Mouse (Mus musculus): ENCODE data around the gene Khsrp.

Gene Khsrp

DNA sequence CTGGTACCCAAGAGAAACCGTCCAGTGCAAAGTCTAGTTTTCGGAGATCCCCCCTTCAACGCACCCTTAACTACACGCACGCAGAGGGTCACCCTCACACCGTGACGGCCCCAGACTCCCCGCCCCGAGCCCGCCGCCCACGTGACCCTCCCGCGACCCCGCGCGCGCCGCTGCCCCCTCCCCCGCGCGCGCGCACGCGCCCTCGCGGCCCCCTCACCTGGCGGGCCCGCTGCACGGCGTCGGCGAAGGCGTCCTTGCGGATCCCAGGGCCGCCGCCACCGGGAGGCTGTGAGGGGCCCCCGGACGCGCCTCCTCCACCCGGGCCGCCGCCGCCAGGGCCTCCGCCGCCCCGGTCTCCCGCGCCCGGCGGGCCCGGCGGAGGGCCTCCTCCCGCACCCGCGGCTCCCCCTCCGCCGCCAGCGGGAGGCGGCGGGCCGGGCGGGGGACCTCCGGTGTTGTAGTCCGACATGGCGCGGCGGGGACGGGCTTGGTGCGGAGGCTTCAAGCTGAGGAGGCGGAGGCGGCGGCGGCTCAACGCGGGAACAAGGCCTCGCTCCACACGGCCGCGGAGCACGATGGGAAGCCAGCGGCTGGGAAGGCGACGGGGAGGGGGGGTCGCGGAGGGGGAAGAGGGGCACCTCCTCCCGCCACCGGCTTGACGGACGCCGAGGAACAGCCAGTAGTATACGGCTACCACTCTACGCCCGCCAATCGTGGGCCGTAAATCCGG is at the start of gene Khsrp:
Gene Khsrp, minus strand, starts transcription at position 592 of the 730 bp plus-strand sequence.
- DNase-seq = peak; percentile 21 to 65

DNA sequence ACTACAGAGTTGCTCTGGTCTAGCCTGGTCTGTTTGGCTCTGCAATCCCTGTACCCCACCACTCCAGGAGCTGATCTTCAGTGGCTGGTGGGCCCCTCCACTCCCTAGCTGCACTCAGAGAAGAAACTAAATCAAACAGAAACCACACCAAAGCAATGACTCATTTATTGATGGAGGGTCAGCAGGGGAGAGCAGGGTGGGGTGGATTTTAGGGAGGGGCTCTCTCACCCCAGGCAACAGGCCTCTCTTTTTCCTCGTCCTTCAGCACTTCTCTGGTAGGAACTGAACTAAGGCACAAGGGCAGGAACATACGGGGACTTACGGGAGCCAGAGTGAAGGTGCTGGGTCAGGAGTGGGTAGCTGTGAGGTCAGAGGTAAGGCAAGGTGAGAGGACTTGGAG is 48.6 kb upstream of the Khsrp start:
- no peak for DNase-seq

DNA sequence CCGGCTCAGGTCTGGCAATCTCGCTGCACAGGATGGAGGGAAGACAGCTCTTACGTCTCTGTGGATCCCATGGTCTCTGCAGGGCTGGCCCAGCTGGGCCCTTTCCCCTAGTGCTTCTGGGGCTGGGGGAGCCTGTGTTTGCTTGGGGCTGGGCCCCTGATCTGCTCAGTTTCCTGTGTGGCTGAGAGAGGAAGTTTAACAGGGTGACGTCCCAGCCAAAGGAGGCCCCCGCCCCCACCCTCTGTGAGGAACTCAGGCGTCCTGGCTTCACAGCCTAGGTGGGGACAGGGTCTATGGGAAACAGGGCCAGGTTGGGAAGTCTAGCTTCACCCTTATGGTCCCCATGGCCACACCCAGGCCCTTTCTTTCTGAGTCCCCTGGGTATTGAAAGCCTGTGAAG is 47.0 kb upstream of the Khsrp start, which contains the start of gene Dennd1c:
Gene Dennd1c, minus strand, starts transcription at position 179 of the 400 bp plus-strand sequence.
- DNase-seq = no peak

DNA sequence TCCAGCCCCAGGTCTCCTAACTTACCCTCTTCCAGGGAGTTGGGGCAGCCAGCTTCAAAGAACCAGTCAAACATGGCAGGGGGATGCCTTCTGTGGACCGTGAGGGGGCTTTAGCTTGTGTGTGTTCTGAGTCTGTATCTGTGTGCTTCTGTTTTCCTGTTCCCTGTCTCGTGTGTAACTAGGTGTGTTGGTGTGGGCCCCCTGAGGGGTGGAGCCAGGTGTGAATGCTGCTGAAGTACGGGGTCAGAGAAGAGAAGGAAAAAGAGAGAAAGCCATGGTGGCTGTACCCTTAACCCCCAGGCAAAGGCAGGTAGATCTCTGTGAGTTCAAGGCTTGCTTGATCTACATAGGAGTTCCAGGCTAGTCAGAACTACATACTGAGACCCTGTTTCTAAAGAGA is 45.6 kb upstream of the Khsrp start:
- no peak for DNase-seq

DNA sequence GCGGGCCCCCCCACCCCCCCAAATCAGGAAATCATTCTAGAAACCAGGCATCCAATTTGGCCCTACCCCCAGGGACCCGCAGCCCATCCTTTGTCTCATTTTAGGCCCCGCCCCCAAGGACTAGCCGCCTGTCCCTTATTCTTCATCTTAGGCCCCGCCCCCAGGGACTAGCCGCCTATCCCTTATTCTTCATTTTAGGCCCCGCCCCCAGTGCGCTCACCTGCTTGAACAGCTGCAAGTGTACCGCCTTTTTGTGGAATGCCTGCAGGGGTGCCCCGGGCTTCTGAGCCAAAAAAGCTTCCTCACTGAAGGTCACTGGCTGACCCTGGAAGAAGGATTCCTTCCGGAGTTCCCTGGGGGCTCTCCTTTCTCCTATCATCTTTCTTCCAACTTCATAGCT is 39.4 kb upstream of the Khsrp start:
- peak; percentile 68 to 78 for DNase-seq

DNA sequence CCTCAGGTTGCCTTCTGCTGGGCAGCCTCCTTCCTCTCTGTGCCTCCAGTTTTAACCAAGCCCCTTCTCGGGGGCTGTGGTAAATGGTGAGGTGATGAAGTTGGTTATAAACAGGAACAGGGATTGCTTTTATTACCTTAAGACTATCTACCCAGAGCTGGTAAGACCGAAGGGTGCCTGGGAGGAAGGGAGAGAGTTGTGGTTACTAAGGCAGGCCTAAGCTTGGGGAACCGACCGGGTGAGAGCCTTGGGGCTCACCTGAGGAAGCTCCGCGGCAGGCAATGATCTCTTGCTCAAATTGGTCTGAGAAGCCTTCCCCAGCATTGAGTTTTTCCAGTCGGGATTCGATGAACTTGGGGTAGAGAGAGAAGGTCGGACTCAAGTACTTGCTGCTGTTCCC is 39.0 kb upstream of the Khsrp start:
- no peak for DNase-seq

DNA sequence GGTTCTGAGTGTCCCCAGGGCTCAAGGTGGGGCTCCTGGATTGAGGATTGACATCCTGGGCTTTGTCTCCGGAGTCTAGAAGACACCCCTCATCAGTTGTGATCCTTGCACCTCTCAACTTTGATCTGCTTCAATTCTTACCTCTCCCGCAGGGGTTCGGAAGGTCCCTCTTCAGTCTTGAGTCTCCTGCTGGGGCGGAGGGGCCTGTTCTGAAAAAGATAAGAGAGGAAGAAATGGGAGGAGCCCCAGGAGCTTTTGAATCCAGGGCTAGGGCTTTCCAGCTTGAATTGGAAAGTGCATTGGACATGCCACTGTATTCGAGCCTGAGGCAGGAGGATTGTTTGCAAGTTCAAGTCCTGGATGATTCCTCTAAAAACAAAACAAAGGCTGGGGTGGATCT is 35.6 kb upstream of the Khsrp start:
- no peak for DNase-seq

DNA sequence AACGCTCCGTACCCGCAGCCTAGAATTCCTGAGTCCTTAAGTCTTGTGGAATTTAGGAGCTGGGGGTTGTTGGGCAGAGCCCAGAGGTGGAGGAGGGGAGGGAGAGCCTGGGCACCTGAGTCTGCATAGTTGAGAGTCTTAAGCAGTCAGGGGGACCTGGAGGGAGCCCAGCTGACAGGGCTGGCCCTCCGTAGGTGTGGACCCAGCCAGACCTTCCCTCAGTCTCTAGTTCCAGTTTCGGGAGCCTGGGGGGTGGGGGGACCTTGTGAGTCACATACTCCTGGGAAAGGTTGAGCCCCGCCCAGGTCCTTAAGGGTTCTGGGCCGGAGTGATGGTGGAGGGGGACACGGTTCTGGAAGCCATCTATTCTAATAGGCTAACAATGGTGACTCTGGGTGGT is 31.7 kb upstream of the Khsrp start:
- peak; percentile 20 to 53 for DNase-seq

DNA sequence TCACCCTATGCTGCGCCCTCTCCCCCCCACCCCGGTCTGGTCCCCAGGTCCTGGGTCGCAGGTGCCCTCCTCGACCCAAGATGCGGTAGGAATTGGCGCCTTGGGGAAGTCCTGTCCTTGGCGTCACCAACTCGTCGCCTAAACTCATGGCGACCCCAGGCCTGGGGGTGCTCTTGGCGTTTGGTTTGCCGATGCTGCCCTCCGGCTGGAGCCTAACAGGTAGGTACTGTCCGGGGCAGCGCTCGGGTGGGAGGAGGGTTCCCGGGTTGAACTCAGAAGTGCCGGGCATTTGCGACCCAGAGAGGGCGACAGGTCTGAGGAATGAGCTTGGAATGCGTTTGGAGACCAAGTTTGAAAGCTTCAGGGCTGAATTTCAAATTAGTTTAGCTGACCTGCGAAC is 31.2 kb upstream of the Khsrp start:
- DNase-seq = peak in 1 of 2 experiments; percentile 38

DNA sequence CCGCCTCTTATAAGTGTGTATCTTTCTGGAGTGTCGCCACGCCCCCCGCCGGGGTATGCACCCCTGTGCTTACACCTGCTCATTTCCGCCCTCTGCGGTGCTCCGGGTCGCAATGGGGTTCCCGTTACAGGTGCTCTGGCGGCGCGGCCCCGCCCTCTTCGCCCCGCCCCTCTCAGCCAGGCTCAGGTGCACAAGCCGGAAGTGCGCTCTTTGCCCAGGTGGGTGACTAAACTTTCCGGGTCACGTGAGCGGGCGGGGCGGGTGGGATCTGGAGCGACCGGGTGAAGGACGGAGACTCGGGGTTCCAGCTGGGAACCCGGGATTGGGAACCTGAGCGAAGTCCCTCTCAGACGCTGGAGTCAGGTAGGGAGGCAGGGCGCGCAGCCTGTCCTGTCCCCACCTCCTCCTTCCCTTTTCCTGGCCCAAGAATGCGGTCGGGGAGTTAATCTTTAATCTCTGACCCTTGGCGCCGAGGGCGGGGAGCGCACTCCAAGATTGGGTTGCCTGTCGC is 30.7 kb upstream of the Khsrp start:
- DNase-seq = peak; percentile 85 to 94

DNA sequence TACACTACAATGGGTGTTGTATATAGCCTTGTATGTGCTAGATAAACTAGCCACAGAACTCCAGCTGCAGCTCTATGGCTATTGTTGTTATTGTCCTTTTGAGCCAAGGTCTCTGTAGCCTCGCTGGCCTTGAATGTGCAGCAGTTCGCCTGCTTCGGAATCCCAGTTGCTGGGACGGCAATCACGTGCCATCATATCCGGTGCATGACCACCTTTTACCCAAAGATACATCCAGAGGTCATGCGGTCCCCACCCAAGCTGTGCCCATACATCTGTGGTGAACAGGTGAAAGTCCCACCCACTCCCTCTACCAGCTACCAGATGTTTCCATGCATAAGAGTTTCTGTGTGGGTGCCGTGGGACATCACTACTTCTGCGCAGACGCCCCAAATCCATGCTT is 29.7 kb upstream of the Khsrp start:
- no peak for DNase-seq

DNA sequence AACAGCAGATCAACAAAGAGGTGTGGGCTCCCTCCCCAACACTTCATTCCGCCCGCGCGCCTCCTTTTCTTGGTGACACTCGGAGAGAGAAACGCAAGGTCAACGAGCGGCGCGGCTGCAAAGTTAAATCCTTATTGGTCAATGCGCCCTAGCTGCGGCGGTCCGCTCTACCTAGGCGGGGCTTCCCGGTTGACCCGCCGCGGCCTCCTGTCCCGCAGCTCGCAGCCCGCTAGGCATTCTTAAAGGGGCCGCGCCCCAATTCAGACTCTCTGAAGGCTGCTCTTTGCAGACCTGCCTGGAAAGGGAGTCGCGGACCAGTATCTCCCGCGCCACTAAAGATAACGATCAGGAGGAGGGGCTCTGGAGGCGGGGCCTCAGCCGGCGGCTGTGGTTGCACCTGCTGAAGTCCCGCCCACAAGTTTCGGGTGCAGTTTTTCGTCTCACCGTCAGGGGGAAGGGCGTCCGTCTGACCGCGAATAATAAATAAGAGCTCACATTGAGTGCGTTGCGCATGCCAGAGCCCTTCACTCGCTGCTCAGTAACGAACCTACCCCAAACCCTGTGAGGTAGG is 29.0 kb upstream of the Khsrp start:
- DNase-seq = peak; percentile 95 to 98

DNA sequence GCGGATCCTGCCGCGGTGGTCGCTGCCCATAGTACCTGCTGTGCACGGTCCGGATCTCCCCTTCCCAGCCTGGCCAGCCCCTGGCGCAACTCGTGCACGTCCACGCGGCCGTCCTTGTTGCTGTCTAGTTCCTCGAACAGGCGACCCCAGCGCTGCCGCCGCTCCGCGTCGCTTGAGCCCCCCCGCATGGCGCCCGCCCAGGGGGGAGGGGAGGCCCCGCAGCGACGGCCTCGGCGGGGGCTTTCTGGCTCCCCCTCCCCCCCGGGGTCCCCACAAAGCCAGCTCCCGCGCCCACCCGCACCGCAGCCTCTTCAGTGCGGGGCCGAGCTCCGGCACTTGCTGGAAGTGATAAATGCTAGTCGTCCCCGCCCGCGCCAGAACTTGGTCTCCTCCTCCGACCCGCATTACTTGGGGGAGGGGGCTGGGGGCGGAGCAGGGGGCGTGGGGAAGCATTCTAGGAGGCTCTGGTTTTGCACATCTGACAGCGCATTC is 28.2 kb upstream of the Khsrp start, which contains the start of gene Slc25a23:
Gene Slc25a23, minus strand, starts transcription at position 378 of the 492 bp plus-strand sequence.
- peak; percentile 79 to 89 for DNase-seq

DNA sequence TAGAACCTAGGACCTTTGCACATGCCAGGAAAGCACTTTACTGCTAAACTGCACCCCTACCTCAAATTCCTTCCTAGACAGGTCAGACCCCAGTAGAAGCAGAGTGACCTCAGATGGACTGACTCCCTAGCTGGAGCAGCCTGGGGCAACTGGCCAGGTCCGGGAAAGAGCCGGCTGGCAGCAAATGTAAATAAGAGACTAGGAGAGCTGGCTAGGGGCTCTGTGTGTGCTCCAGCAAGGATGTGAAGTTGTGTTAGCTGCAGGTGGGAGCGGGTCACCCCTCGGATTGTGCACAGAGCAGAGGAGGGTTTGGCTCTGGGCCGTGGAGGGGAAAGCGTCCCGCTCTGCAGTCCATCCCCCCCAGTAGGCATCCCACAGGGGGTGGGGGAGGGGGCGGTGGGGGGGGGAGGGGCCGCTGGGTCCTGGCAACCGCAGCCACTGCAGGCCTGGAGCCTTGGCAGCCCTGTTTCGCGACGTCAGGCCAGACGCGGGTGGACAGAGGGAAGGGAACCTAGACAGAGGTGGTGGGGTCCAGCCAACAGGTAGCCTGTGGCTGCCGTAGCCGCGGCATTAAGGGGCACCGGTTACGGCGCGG is 27.7 kb upstream of the Khsrp start, which contains the start of gene Crb3:
Gene Crb3, plus strand, starts transcription at position 215 of the 595 bp plus-strand sequence.
- DNase-seq = peak; percentile 50 to 63

DNA sequence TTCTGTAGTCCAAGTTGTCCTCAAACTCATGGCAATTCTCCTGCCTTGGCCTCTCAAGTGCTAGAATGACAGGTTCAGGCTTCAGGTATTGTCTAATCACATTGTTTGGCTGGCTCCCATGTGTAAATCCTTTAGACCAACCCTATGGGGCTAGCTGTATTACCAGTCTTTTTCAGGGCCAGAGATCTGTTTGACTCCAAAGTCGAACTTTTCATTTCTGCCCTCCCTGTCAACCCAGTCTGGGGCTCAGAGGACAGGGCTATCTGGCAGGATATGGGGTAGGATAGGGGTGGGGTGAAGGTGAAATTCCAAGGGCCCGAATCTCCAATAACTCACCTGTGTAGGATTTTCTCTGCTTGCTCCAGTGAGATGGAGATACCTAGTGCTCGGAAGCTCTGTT is 24.9 kb upstream of the Khsrp start:
- DNase-seq = no peak

DNA sequence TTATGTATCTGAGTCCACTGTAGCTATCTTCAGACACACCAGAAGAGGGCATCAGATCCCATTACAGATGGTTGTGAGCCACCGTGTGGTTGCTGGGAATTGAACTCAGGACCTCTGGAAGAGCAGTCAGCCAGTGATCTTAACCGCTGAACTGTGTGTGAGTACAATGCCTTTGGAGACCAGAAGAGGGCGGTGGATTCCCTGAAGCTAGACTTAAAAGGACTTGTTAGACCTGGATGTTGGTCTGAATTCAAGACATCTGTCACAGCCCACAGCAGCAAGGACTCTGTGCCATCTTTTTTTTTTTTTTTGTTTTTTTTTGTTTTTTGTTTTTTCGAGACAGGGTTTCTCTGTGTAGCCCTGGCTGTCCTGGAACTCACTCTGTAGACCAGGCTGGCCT is 20.4 kb upstream of the Khsrp start:
- DNase-seq = peak in 1 of 2 experiments; percentile 10

DNA sequence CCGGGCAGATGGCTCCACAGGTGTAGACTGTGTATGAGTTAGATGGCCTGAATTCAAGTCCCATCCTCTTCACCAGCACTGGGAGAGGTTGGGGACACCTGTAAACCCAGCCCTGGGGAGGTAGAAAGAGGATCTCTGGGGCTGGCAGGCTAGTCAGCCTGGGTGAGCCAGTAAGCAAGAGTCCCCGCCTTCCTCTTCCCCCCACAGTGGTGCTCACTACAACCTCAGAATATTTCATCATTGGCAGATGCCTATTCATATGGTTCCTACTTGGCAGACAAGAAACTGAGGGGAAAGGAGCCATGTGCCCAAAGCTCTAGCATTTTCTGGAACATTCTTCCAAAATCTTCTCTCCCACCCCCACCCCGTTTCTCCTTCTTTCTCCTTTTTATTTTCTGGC is 17.5 kb upstream of the Khsrp start:
- DNase-seq = no peak

DNA sequence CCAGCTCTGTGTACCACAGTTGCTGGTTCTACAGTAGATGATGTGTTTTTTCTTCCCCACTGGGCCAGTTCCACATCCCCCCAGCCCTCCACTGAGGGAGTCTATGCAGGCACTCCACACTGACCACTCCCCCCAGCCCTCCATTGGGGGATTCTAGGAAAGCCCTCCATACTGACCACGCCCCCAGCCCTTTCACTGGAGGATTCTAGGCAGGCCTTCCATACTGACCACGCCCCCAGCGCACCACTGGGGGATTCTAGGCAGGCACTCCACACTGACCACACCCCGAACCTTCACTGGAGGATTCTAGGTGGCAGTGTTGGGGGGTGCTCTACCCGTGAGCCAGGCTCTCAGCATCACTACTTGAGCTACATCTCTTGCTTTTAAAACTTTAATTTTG is 16.1 kb upstream of the Khsrp start:
- no peak for DNase-seq

DNA sequence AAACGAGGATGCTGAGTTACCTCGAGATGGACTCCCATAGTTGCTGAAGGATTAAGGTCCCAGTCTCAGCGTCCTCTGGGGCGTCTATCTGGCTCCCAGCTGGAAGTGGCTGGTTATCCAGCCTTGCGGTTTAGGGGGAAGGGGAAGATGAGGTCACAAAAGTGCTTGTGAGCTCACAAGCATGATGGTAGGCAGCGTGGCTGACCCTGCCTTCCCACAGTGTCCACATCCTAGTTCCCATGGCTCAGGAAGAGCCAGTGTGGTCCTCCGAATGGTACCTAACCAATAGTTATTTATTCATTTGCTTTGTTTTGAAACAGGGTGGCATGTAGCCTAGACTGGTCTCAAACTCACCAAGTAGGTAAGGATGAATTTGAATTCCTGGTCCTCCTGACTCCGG is 10.2 kb upstream of the Khsrp start, which contains the start of gene Slc25a41:
Gene Slc25a41, minus strand, starts transcription at position 101 of the 400 bp plus-strand sequence.
- DNase-seq = no peak

DNA sequence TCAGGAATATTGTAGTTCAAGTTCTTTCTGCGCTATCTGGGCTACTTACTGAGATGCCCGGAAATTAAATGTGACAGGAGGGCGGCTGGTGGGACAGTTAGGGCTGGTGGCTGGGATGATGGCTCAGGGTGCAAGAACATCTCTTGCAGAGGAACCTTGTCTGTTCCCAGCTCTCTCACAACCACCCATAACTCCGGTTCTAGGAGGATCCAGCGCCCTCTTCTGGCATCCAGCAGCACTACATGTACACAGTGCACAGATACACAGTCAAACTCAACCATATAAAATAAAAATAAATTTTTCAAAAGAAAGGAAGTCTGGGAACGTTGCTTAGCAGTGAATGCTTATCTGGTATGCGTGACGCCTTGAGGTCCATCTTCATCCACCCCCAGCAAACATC is 7.7 kb upstream of the Khsrp start:
- DNase-seq = no peak

DNA sequence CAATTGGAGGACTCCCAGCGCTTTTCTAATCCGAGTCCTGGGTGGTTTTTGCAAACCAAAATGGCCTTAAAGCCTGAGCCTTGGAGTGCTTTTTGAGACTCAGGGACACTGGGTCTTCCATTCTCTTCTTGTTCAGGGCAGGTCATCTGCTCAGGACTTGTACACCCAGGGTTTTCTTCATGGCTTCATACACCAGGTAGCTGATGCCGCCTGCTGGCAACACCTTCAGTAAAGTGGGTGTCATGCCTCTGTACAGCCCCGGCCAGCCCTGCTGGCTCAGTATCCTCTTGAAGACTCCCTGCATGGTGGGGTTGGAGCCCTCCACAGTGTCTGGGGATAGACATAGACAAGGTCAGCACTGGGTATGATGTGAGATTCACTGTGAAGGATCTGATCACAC is 1.5 kb upstream of the Khsrp start:
- DNase-seq = no peak

DNA sequence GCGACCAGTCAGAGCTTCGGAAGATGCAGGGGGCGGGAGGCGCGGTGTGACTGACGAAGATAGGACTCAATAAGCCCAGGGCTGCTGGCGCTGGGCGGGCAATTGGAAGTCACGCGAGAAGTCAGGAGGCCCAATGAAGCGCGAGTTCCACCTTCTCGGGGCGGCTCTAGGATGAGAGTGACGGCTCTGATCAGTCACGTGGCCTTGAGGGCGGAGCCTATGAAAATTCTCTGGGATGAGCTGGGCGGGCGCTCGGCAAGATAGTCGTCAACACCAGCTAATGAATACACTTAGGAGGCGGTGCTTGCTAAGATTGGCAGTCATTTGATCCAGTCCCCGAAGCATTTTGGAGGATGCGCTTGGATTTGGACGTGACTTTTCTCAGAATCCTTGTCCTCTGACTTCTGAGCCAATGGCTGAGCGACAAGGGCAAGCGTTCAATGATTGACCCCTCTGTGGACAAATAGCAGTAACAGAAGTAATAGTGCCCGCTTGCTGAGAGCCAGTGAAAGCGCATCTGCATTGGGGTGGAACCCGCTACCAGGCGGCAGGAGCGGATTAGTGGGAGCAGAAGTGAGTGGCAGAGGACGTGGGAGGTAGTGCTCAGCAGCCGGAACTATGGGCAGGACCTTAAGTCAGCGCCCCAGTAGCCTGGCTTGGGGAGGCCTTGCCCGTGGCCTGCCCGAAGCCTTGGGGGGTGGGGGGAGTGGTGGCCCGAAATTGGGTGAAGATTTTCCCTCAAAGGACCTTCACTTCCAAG is 519 bp upstream of the Khsrp start:
- DNase-seq = peak; percentile 100

DNA sequence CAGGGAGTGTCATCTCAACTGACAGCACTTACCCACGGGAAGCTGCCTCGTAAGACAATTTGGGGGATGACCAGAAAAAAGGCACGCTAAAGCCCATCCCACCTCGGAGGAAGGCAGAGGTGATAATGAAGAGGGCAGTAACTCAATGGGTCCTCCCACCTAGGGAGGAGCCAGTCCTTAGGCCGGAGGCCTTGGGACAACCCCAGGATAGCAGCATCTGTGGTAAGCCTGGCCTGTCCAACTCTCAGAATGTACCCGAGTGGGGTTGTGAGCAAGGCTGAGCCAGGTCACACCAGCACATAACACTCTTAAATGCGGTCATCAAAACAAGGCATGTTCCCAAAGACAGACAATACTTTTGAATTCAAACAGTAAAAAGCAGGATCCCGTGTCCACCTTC is 1.6 kb downstream of the Khsrp start:
- DNase-seq = peak; percentile 18 to 56
